Mouse (Mus musculus): ENCODE results near the gene Tsen15. TPM values are rescaled to one million over a fixed set of nuclear protein-coding genes. Genes with fewer than 3 reads are reported as not detected.

Tsen15 gene
- polyA plus RNA-seq (2015; fragmentation: Nextera tagmentation; extraction: Ambion mirVana), result 54.2 and 57.2 TPM in 2 replicates

DNA sequence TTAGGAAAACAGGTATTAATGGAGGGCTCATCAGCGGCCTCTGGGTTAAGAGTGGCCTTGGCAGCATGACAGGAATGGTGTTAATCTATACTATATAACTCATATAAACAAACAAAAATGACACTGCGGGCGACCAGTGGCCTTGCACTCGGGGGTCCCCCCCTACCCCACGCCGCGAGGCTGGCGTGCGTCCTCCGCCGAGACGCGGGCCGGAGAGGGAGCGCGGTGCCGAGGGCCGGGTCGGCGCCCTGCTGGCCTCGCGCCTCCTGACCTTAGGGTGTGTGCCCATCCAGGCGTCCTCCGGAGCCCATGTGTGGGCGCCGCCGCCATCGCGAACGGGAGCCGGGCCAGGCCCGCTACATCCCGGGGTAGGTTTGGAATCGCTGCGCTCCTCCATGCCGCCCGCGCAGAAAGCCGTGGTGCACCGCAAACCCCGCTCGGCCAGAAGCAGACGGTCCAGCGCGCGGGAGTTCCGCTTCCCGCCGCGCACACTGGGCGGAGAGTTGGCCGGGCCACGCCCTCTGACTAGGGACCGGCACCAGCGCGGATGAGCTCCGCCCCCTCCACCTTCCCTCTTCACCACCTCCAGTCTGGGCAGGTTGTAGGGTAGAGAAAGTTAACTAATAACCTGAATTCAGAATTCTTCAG lies at the start of gene Tsen15:
Tsen15 (minus strand) TSS at position 501 of the 648 bp plus-strand sequence.
- WGBS, result under 1% methylated on average over 51 of the region's 57 CpGs
- H3K4me3 ChIP-seq, result peak within 1 kb of the TSS; percentile 87
- peaks cover 3% of the 10 kb centered on the region for H3K4me1 ChIP-seq
- ATAC-seq, result peak; percentile 98
- H3K36me3 ChIP-seq (ENCODE audit: poor library complexity, severe bottlenecking), result no peaks in the 10 kb centered on the region
- peak within 1 kb of the TSS; percentile 83 for H3K4me2 ChIP-seq
- no peaks in the 10 kb centered on the region for H3K27me3 ChIP-seq
- peak within 1 kb of the TSS; percentile 83 for H3K9ac ChIP-seq
- H3K9me3 ChIP-seq (replicated peaks), result no peaks in the 10 kb centered on the region
- H3K27ac ChIP-seq, result no peak within 1 kb of the TSS

DNA sequence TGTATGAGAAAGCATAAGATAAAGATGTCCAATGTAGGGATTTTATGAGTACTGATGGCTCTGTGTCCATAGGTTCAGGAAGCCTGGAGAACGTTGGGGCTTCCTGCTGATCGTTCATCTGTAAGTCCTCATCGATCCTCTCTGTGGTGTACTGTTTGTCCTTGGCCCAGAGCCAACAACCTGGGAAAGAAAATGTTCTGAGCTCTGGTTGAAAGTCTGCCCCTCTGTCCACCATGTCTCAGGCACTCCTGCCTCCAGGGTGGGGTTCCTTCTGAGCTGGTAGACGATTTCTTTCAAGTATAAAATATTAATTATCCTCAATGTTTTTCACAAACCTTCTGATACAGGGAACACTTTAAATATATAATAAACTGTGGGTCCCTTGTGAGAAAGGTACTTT lies 47.7 kb upstream of the Tsen15 start:
- Histone ChIP-seq H3K4me3 (no peak overlapping the region), H3K9me3 (replicated peaks) (no peaks in the 10 kb centered on the region), H3K4me1 (no peaks in the 10 kb centered on the region), H3K27ac (no peak overlapping the region), H3K27me3 (0 out of 2 replicates have a peak, but pooled peaks cover 3% of the 10 kb centered on the region), H3K9ac (no peak overlapping the region), H3K36me3 (ENCODE audit: poor library complexity, severe bottlenecking) (no peaks in the 10 kb centered on the region), H3K4me2 (no peak overlapping the region)
- 85% methylated on average over 4 of the region's 4 CpGs for WGBS
- ATAC-seq, result no peak

DNA sequence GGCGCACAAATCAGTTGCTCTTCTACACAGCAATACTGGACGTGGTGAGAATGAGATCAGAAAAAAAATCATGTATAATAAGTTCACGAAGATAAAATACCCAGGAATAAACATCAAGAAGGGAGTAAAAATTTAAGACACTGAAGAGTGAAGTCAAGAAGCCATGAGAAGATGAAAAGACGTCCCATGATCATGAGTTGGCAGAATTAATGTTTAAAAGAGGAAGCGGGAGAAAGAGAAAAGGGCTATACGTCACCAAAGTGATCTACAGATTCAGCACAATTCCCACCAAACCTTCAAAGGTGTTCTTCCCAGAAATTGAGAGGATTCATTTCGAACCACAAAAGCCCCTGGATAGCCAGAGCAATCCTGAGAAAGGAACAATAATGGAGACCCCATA lies 43.3 kb upstream of the Tsen15 start:
- ATAC-seq, result no peak
- Histone ChIP-seq H3K9ac (no peak overlapping the region), H3K27ac (no peak overlapping the region), H3K27me3 (0 out of 2 replicates have a peak, but pooled peaks cover 3% of the 10 kb centered on the region), H3K36me3 (ENCODE audit: poor library complexity, severe bottlenecking) (no peaks in the 10 kb centered on the region), H3K4me1 (0 out of 2 replicates have a peak, but pooled peaks cover 7% of the 10 kb centered on the region), H3K4me2 (no peak overlapping the region), H3K4me3 (no peak overlapping the region), H3K9me3 (replicated peaks) (no peaks in the 10 kb centered on the region)
- 91% methylated on average over 7 of the region's 7 CpGs for WGBS

DNA sequence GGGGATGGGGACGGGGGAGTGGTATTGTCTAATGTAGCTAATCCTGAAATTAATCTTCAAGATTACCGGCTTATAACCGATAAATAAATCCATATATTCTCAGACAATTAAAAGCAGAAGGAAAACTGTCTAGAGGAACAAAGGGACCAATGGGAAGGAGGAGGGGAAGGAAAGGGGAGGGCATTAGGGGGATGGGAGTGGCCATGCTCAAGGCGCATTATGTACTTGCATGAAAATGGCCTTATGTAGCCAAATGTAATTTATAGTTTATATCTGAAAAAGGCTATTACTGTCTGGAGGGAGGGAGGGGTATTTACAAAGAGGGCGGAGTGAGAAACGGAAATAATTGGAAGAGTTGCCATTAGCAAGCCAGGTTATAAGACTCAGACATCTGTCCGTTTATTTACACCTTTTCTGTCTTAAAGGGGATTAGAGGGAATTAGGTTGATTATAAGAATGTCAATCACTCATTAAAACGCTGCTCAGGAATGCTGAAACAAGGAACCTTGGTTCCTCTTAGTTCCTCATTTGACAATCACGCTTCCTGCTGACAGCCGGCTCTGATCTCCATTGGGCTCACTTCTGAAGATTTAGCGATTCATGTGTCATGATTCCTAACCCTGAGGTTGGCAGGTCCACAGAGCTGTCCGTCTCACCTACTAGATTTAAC lies 41.6 kb upstream of the Tsen15 start:
- WGBS, result 31% methylated on average over 12 of the region's 12 CpGs
- H3K9ac ChIP-seq, result no peak overlapping the region
- peak; percentile 43; the same call in 1 of the 2 replicates for ATAC-seq

DNA sequence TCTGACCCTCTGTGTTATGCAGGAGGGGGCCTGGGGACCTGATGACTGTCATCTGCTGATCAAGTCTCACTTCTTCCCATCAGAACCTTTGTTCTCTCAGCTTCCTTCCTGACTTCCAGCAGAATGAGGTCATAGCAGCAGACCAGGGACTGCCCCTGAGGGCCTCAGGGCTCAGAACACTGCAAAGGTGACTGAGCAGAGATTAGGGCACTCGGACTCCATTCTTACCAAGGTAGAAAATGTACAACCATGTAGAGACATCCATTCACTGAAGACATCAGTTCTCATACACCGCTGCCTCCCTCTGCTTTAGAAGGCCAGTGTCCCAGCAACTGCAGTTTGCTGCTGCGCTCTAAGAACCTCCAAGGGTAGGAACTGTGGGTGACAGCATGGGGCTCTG lies 36.6 kb upstream of the Tsen15 start:
- 0 out of 2 replicates have a peak, but pooled peaks cover 2% of the 10 kb centered on the region for H3K4me1 ChIP-seq
- no peaks in the 10 kb centered on the region for H3K36me3 ChIP-seq (ENCODE audit: poor library complexity, severe bottlenecking)
- no peak overlapping the region for H3K9ac ChIP-seq
- WGBS, result 90% methylated on average over 3 of the region's 3 CpGs
- no peak overlapping the region for H3K4me2 ChIP-seq
- ATAC-seq, result no peak
- no peaks in the 10 kb centered on the region for H3K9me3 ChIP-seq (replicated peaks)
- peaks cover 4% of the 10 kb centered on the region; the same call in 1 of the 2 replicates for H3K27me3 ChIP-seq
- no peak overlapping the region for H3K27ac ChIP-seq
- H3K4me3 ChIP-seq, result no peak overlapping the region

More for the DNA sequence above, 41.6 kb upstream of the Tsen15 start:
- Histone ChIP-seq H3K9me3 (replicated peaks) (no peaks in the 10 kb centered on the region), H3K4me2 (peak overlapping the region; percentile 34), H3K4me1 (0 out of 2 replicates have a peak, but pooled peaks cover 7% of the 10 kb centered on the region), H3K36me3 (ENCODE audit: poor library complexity, severe bottlenecking) (no peaks in the 10 kb centered on the region), H3K27me3 (peaks cover 5% of the 10 kb centered on the region; the same call in 1 of the 2 replicates), H3K27ac (no peak overlapping the region), H3K4me3 (0 out of 2 replicates have a peak overlapping the region, but pooled peaks have one; percentile 6)

DNA sequence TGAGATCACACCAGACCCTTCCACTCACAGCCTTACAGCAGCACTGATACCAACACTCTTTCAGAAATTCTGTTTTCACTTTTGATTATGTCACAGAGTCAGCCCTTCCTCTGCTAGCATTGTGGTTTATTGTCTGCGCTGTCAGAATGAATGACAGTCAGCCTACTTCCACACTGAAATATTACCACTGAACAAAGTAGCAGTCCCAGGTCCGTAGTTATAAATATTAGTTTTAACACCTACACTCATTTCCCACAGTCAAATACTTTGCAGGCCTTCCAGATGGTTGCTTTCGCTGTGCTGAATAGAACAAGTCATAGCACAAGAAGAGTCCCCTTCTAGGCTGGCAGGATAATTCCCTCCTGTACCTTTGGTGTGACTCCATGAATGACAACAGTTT lies 35.8 kb upstream of the Tsen15 start:
- Histone ChIP-seq H3K9ac (no peak overlapping the region), H3K4me2 (no peak overlapping the region), H3K9me3 (replicated peaks) (no peaks in the 10 kb centered on the region), H3K36me3 (ENCODE audit: poor library complexity, severe bottlenecking) (no peaks in the 10 kb centered on the region), H3K4me1 (no peaks in the 10 kb centered on the region), H3K27me3 (peaks cover 4% of the 10 kb centered on the region; the same call in 1 of the 2 replicates), H3K4me3 (no peak overlapping the region), H3K27ac (no peak overlapping the region)
- ATAC-seq, result no peak
- WGBS, result 87% methylated on average over 3 of the region's 3 CpGs

DNA sequence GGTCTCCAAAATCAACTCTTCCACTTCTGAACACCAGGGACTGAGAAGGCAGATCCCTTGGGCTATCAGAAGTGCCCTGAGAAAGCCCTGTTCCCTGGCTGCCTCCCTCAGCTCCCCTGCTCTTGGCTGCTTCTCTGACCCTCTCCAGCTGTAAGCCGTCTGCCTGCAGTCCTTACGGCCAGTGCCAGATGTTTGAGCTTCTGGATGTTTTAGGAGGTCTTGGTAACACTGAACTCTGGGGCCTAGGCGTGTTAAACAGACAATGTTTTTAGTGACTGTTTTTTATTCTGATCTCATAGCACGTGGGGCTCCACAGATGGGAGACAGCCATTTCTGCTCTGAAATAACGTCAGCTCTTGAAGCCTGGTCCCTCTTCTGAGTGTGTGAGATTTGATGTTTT lies 31.1 kb upstream of the Tsen15 start:
- H3K27me3 ChIP-seq, result no peaks in the 10 kb centered on the region
- no peak for ATAC-seq
- WGBS, result 57% methylated on average over 5 of the region's 5 CpGs
- peaks cover 3% of the 10 kb centered on the region; the same call in 1 of the 2 replicates for H3K4me1 ChIP-seq
- no peak overlapping the region for H3K9ac ChIP-seq
- H3K27ac ChIP-seq, result no peak overlapping the region
- no peaks in the 10 kb centered on the region for H3K9me3 ChIP-seq (replicated peaks)
- no peaks in the 10 kb centered on the region for H3K36me3 ChIP-seq (ENCODE audit: poor library complexity, severe bottlenecking)
- H3K4me2 ChIP-seq, result no peak overlapping the region
- no peak overlapping the region for H3K4me3 ChIP-seq

DNA sequence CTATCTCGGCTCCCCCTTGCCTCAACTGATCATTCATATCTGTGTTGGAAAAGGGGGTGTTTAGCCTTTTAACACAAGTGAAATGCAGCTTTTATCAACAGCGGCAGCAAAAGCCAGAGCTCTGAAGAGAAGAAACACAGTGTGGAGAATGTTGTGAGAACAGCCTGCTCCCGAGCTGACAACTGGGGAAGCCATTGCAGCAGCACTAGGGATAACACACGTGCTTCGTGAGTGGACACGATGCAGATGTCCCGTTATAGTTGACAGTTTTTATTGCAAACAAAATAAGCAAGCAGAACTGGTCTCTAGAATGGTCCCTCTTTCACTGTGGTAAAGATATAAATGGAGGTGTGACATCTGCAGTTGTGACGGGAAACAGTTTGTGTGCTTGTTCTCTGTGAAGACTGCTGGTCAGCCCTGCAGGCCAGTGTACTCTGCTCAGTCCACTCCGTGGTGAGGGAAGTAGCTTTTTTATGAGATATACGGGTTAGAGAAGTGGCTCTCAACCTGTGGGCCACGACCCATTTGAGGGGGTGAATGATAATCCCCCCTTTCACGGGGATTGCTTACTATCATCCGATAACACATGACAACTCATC lies 29.9 kb upstream of the Tsen15 start:
- no peak overlapping the region for H3K4me3 ChIP-seq
- H3K4me2 ChIP-seq, result no peak overlapping the region
- no peak for ATAC-seq
- no peaks in the 10 kb centered on the region for H3K36me3 ChIP-seq (ENCODE audit: poor library complexity, severe bottlenecking)
- 88% methylated on average over 13 of the region's 13 CpGs for WGBS
- H3K9me3 ChIP-seq (replicated peaks), result 0 out of 2 replicates have a peak, but pooled peaks cover 6% of the 10 kb centered on the region
- H3K27me3 ChIP-seq, result no peaks in the 10 kb centered on the region
- H3K9ac ChIP-seq, result no peak overlapping the region
- H3K27ac ChIP-seq, result no peak overlapping the region
- peaks cover 3% of the 10 kb centered on the region; the same call in 1 of the 2 replicates for H3K4me1 ChIP-seq

DNA sequence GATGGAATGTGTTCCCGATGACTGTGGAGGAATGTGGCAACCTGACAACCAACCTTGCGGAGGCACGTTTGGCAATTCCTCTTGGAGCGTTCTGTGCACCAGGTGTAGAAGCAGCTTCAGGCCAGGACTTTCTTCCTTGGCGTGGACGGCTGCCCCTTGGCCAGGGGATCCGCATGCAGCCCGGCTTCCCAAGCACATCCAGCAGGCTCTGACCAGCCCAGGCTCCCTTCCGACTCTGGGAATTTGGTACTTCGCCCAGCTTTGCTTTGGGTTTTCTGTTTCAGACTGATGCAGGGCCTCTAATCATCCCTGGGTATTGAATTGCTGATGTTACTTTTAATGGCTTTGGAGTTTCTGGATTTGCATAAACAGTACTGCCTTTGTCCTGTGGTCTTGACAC lies 28.0 kb upstream of the Tsen15 start:
- WGBS, result 81% methylated on average over 10 of the region's 10 CpGs
- Histone ChIP-seq H3K4me3 (no peak overlapping the region), H3K9me3 (replicated peaks) (0 out of 2 replicates have a peak, but pooled peaks cover 6% of the 10 kb centered on the region), H3K27me3 (no peaks in the 10 kb centered on the region), H3K36me3 (ENCODE audit: poor library complexity, severe bottlenecking) (no peaks in the 10 kb centered on the region), H3K27ac (no peak overlapping the region), H3K4me2 (no peak overlapping the region), H3K9ac (no peak overlapping the region), H3K4me1 (peaks cover 3% of the 10 kb centered on the region; the same call in 1 of the 2 replicates)
- ATAC-seq, result peak; percentile 53

DNA sequence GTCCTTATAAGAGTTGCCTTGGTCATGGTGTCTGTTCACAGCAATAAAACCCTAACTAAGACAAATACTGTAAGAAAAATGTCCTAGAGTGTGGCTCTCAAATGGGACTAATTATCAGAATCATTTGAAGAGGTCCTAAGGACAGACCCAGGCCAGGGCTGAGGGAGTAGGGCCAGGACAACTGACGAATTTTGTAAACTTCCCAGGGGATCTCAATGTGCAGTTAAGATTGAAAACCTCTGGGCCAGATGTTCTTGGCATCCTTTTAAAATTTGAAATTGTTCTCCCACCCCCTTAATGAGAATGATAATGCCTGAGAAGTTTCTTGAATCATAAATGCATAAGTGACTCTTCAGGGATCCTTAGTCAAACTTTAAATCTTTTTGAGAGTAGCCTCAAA lies 27.5 kb upstream of the Tsen15 start:
- Histone ChIP-seq H3K9ac (no peak overlapping the region), H3K27me3 (no peaks in the 10 kb centered on the region), H3K36me3 (ENCODE audit: poor library complexity, severe bottlenecking) (no peaks in the 10 kb centered on the region), H3K9me3 (replicated peaks) (0 out of 2 replicates have a peak, but pooled peaks cover 6% of the 10 kb centered on the region), H3K4me3 (no peak overlapping the region), H3K4me1 (peaks cover 3% of the 10 kb centered on the region; the same call in 1 of the 2 replicates), H3K27ac (no peak overlapping the region), H3K4me2 (no peak overlapping the region)
- WGBS, result 84% methylated on average over 1 of the region's 1 CpGs
- ATAC-seq, result no peak

DNA sequence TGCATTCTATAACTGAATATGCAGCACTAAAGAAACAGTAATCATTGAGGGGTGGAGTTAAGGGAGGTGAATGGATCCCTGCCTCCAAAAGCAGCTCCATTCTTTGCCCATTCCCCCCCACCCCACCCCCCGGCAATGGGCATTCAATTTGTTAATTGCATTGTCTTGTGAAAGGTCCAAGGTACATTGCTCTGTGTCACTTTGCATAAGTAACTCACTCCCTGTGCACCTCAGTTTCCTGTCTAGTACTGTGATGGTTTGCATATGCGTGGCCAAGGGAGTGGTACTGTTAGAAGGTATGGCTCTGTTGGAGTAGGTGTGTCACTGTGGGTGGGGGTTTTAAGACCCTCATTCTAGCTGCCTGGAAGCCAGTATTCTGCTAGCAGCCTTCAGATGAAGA lies 26.6 kb upstream of the Tsen15 start:
- ATAC-seq, result no peak
- Histone ChIP-seq H3K9ac (no peak overlapping the region), H3K4me3 (no peak overlapping the region), H3K4me1 (peaks cover 3% of the 10 kb centered on the region; the same call in 1 of the 2 replicates), H3K27me3 (no peaks in the 10 kb centered on the region), H3K4me2 (no peak overlapping the region), H3K36me3 (ENCODE audit: poor library complexity, severe bottlenecking) (no peaks in the 10 kb centered on the region), H3K27ac (no peak overlapping the region), H3K9me3 (replicated peaks) (0 out of 2 replicates have a peak, but pooled peaks cover 6% of the 10 kb centered on the region)
- WGBS, result 88% methylated on average over 2 of the region's 2 CpGs

DNA sequence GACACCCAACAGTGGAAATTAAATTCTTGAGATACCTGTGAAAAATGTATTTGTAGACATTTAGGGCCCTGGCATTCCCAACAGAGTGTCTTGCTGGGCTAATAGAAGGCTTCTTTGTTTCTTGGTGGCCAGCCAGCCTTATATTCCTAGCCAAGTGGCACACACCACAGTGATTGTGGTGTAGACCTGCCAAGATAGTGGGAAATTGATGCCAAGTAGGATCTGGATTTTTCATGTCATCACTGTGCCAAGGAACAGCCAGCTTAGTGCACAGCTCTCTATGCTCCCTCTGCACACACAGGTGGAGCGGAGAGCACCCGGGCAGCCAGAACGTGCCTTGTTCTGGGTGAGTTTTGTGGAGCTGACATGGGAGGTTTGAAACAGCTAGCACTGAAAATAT lies 24.2 kb upstream of the Tsen15 start:
- WGBS, result 83% methylated on average over 3 of the region's 3 CpGs
- Histone ChIP-seq H3K36me3 (ENCODE audit: poor library complexity, severe bottlenecking) (no peaks in the 10 kb centered on the region), H3K27me3 (no peaks in the 10 kb centered on the region), H3K4me3 (no peak overlapping the region), H3K4me1 (peaks cover 13% of the 10 kb centered on the region; the same call in 1 of the 2 replicates), H3K9me3 (replicated peaks) (0 out of 2 replicates have a peak, but pooled peaks cover 6% of the 10 kb centered on the region), H3K4me2 (no peak overlapping the region), H3K9ac (no peak overlapping the region), H3K27ac (no peak overlapping the region)
- peak; percentile 72; the same call in 1 of the 2 replicates for ATAC-seq
